Mouse (Mus musculus) brain, embryonic 14.5 days (tissue): ENCODE data around the gene Uba1.

Experiments
- CTCF ChIP-seq: fragments of 200-500 bp; IDR thresholded peaks from 2 replicates; pipeline ENCODE4 v1.5.1; 2012; ENCODE audit warnings: inconsistent platforms, mild to moderate bottlenecking, moderate library complexity, borderline replicate concordance; ENCODE audit not compliant: insufficient read depth, insufficient read length; ENCODE audit errors: extremely low read depth
- POLR2A ChIP-seq: fragments of 200-500 bp; IDR thresholded peaks from 2 replicates; pipeline ENCODE4 v1.6.1; 2012; ENCODE audit warnings: mild to moderate bottlenecking, inconsistent platforms, borderline replicate concordance; ENCODE audit not compliant: poor library complexity, insufficient read depth, insufficient read length, severe bottlenecking; ENCODE audit errors: extremely low read depth

- TF ChIP-seq CTCF (no peak), POLR2A (peak; percentile 4; the same call in 1 of the 2 replicates)
These were observed 29.5 kb downstream of the Uba1 start, which contains the start of gene Cdk16 for GRCm38 (mm10) chrX:20687519-20688067.
